Mouse (Mus musculus) testis, adult 2 months (tissue): ENCODE measurements around the gene Fmo1.

Experiments used
- CTCF ChIP-seq: fragments of 200-500 bp; IDR thresholded peaks from 2 replicates; pipeline ENCODE4 v1.5.1; 2012; ENCODE audit warnings: low read depth, mild to moderate bottlenecking, inconsistent platforms, low read length, moderate library complexity; ENCODE audit not compliant: control insufficient read depth, insufficient read depth, insufficient replicate concordance
- POLR2A ChIP-seq: fragments of 200-500 bp; IDR thresholded peaks from 2 replicates; pipeline ENCODE4 v1.6.1; 2012; ENCODE audit warnings: low read depth, mild to moderate bottlenecking, inconsistent platforms, low read length, moderate library complexity; ENCODE audit not compliant: control insufficient read depth

DNA sequence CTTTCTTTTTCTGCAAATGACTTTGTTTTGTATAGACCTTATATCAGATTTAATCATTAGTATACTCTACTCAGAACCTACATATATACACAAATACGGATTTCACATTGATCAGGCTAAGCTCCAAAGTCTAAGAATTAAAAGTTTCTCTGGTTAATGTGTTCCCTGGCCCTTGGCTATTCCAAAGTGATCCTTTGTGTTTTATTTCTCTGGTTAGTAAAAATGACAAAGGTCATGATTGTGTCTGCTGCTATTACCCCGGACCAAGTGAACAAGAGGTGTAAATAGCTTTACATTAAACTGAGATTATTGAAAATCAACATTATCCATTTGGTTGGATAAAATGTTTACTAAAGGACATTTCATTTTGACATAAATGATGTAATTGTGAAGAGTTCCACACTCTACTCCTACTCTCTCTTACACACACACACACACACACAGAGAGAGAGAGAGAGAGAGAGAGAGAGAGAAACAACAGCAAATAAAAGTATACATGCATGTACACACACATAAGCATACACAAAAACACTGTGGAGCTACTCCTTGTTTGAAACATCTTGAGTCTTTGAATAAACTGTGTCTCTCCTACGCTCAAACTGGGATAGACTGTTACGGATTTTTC, 48.6 kb upstream of the Fmo1 start:
- TF ChIP-seq POLR2A (no peak), CTCF (no peak)
